Mouse (Mus musculus) limb, embryonic 13.5 days (tissue): ENCODE results near the gene Ift46. TPM values are rescaled to one million over a fixed set of nuclear protein-coding genes. Genes with fewer than 3 reads are reported as not detected.
"Not testable (repeated sequence)": the region's sequence is repeated elsewhere in the genome, so short reads cannot be mapped to it uniquely, and the experiment has no call there.

Experiments used
- ATAC-seq: fragments of 200-750 bp; cut with Nextera tagmentation; 2 replicates; pipeline ENCODE4 v1.8.0; 2017; ENCODE audit warnings: low read depth, moderate number of reproducible peaks, moderate TSS enrichment; ENCODE audit not compliant: low FRiP score
- H3K27ac ChIP-seq: fragments of 300-500 bp; sonication (generic); 2 replicates; pipeline ENCODE4 v1.5.1; 2015; ENCODE audit warnings: inconsistent platforms, mild to moderate bottlenecking, moderate library complexity
- H3K27me3 ChIP-seq: fragments of 300-500 bp; sonication (generic); 2 replicates; pipeline ENCODE4 v1.6.1; 2015; ENCODE audit warnings: mild to moderate bottlenecking, inconsistent platforms
- H3K36me3 ChIP-seq: fragments of 300-500 bp; sonication (generic); 2 replicates; pipeline ENCODE4 v1.6.1; 2015; ENCODE audit warnings: inconsistent platforms, mild to moderate bottlenecking, moderate library complexity
- H3K4me1 ChIP-seq: fragments of 300-500 bp; sonication (generic); 2 replicates; pipeline ENCODE4 v1.6.1; 2015; ENCODE audit warnings: inconsistent platforms
- H3K4me2 ChIP-seq: fragments of 300-500 bp; sonication (generic); replicated peaks from 2 replicates; pipeline ENCODE4 v1.6.1; 2015; ENCODE audit warnings: inconsistent platforms, mild to moderate bottlenecking, moderate library complexity
- H3K4me3 ChIP-seq: fragments of 300-500 bp; sonication (generic); 2 replicates; pipeline ENCODE4 v1.5.1; 2015; ENCODE audit warnings: moderate library complexity, mild to moderate bottlenecking, inconsistent platforms
- H3K9ac ChIP-seq: fragments of 300-500 bp; sonication (generic); 2 replicates; pipeline ENCODE4 v1.6.1; 2015; ENCODE audit warnings: mild to moderate bottlenecking, inconsistent platforms
- H3K9me3 ChIP-seq: fragments of 300-500 bp; sonication (generic); 2 replicates; pipeline ENCODE4 v1.6.1; 2016; ENCODE audit warnings: inconsistent platforms
- WGBS: fragments of 180-500 bp; shearing (Covaris S2); methylation state at CpG from one replicate; pipeline ENCODE4 v1.1.7; 2015; 5-methylcytosine and 5-hydroxymethylcytosine counted together
- polyA plus RNA-seq: library from polyadenylated mRNA; unstranded; fragments of >200 nt; fragmentation: Nextera tagmentation; extraction: Ambion mirVana; gene quantifications from 2 replicates; pipeline ENCODE4 v1.2.1, GENCODE M21; 2015

Ift46 gene
- polyA plus RNA-seq, 1 experiment from 2014 or later, result 146 TPM

DNA sequence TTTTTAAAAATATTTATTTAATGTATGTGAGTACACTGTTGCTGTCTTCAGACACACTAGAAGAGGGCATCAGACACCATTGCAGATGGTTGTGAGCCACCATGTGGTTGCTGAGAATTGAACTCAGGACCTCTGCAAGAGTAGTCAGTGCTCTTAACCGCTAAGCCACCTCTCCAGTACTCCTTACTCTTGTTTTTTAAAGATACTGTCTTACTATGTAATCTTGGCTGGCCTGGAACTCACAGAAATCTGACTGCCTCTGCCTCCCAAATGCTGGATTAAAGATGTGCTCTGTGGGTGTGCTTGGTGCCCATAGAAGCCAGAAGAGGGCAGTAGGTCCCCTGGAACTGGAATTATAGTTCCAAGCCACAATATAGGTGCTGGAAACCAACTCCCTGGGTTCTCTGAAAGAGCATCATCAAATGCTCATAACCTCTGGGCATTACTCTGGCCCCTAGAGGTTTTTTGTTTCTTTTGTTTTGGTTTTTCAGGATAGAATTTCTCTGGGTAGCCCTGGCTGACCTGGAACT is 27.0 kb upstream of the Ift46 start:
- Histone ChIP-seq H3K4me2 (no peak overlapping the region), H3K9me3 (no peaks in the 10 kb centered on the region), H3K9ac (no peak overlapping the region), H3K4me3 (no peak overlapping the region), H3K27ac (no peak overlapping the region), H3K27me3 (no peaks in the 10 kb centered on the region), H3K4me1 (peaks cover 23% of the 10 kb centered on the region), H3K36me3 (peaks cover 46% of the 10 kb centered on the region)
- no peak for ATAC-seq
- WGBS, result 80% methylated on average over 1 of the region's 1 CpGs

DNA sequence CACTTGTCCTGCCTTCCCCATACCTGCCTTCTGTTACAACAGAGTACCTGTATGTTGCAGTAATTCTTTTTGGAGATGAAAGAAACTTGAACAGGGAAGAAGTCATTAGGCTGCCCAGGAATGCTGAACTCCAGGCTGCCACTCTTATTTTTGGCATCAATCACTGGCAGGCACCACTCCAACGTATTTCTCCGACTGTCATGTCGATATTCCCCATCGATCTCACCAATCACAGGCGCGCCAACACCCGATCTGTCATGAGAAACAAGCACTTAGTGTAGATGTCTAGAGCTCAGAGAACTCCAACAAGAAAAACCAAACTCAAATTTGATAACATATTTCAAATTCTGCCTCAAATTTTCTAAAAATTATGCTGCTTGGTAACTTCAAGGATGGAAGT is 22.3 kb upstream of the Ift46 start:
- no peak overlapping the region for H3K4me3 ChIP-seq
- H3K4me2 ChIP-seq, result no peak overlapping the region
- no peak for ATAC-seq
- no peaks in the 10 kb centered on the region for H3K4me1 ChIP-seq
- no peaks in the 10 kb centered on the region for H3K9me3 ChIP-seq
- H3K9ac ChIP-seq, result no peak overlapping the region
- peaks cover 88% of the 10 kb centered on the region for H3K36me3 ChIP-seq
- no peaks in the 10 kb centered on the region for H3K27me3 ChIP-seq
- H3K27ac ChIP-seq, result no peak overlapping the region
- WGBS, result 95% methylated on average over 7 of the region's 7 CpGs

DNA sequence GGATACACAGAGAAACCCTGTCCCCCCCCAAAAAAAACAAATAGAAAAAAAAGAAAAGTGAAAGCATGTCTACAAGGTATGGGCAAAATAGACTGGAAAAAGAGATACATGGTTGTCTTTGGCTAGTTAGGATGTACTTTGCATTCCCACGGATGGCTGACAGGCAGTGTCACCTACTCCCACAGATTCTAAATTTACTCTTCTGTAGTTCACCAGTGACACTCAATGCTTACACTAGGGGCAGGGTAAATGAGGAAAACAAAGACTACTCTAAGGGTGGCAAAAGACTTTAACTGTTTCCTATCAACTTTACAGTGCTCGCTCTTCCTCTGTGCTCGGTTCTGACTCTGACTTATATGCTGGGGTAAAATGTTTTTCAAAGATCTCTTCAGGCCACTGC is 21.0 kb upstream of the Ift46 start:
- Histone ChIP-seq H3K36me3 (peaks cover 91% of the 10 kb centered on the region), H3K4me3 (no peak overlapping the region), H3K4me1 (no peaks in the 10 kb centered on the region), H3K9ac (no peak overlapping the region), H3K9me3 (no peaks in the 10 kb centered on the region), H3K27ac (no peak overlapping the region), H3K27me3 (no peaks in the 10 kb centered on the region), H3K4me2 (no peak overlapping the region)
- 88% methylated on average over 3 of the region's 3 CpGs for WGBS
- ATAC-seq, result no peak

DNA sequence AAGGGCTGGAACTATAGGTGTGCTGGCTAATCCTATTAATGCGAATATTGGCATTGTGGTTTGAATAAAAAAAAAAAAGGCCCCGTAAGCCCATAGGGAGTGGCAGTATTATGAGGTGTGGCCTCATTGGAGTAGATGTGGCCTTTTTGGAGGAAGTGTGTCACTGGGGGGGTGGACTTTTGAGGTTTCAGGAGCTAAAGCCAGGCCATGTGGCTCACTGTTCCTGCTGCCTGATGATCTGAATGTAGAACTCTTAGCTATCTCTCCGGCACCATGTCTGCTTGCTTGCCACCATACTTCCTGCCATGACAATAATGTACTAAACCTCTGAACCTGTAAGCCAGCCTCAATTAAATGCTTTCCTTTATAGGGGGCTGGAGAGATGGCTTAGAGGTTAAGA is 20.4 kb upstream of the Ift46 start:
- no peaks in the 10 kb centered on the region for H3K9me3 ChIP-seq
- H3K27ac ChIP-seq, result no peak overlapping the region
- no peak overlapping the region for H3K9ac ChIP-seq
- no peak overlapping the region for H3K4me2 ChIP-seq
- peaks cover 94% of the 10 kb centered on the region for H3K36me3 ChIP-seq
- H3K4me3 ChIP-seq, result no peak overlapping the region
- H3K27me3 ChIP-seq, result no peaks in the 10 kb centered on the region
- WGBS, result 95% methylated on average over 3 of the region's 3 CpGs
- no peak for ATAC-seq
- H3K4me1 ChIP-seq, result no peaks in the 10 kb centered on the region

DNA sequence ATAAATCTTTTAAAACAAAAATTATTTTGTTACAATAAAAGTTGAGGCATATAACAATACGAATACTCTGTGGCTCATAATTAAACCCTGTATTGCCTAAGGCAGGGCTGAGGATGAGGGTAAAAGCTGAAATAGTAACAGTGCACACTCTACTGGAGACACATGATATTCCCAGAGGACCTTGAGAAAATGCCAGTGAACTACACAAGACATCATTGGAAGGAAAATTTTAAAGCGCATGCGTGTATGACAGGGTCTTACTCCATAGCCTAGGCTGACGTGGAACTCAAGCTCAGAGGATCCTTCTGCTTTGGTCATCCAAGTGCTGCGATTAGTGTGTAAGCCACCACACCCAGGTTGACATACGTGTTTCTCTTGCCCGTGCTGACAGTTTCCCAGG is 19.2 kb upstream of the Ift46 start:
- no peak overlapping the region for H3K9ac ChIP-seq
- no peak overlapping the region for H3K4me3 ChIP-seq
- no peaks in the 10 kb centered on the region for H3K27me3 ChIP-seq
- 81% methylated on average over 7 of the region's 7 CpGs for WGBS
- no peak overlapping the region for H3K27ac ChIP-seq
- no peak overlapping the region for H3K4me2 ChIP-seq
- peaks cover 93% of the 10 kb centered on the region for H3K36me3 ChIP-seq
- ATAC-seq, result no peak
- H3K9me3 ChIP-seq, result no peaks in the 10 kb centered on the region
- no peaks in the 10 kb centered on the region for H3K4me1 ChIP-seq

DNA sequence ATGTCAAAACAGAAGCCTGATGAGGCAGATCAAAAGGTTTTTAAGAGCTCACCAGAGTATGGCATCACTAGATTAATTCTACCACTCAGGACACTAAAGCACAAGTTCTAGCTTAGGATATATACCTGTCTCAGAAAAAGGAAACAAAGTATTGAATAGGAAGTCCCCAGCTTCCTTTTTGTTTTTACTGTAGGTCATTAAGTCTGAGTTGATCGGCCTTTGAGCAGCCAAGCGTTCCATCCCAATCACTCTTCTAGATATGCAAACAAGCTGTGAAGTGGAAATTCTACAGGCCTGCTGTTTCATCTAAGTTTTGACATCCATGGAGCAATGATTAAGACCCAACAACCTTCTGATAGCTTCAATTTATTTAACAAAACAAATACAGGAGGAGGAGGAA is 6.8 kb upstream of the Ift46 start:
- peaks cover 14% of the 10 kb centered on the region for H3K4me1 ChIP-seq
- H3K27ac ChIP-seq, result no peak overlapping the region
- no peaks in the 10 kb centered on the region for H3K9me3 ChIP-seq
- H3K4me2 ChIP-seq, result no peak overlapping the region
- ATAC-seq, result no peak
- H3K27me3 ChIP-seq, result no peaks in the 10 kb centered on the region
- H3K36me3 ChIP-seq, result peaks cover 45% of the 10 kb centered on the region
- no peak overlapping the region for H3K9ac ChIP-seq
- H3K4me3 ChIP-seq, result no peak overlapping the region
- 87% methylated on average over 2 of the region's 2 CpGs for WGBS

DNA sequence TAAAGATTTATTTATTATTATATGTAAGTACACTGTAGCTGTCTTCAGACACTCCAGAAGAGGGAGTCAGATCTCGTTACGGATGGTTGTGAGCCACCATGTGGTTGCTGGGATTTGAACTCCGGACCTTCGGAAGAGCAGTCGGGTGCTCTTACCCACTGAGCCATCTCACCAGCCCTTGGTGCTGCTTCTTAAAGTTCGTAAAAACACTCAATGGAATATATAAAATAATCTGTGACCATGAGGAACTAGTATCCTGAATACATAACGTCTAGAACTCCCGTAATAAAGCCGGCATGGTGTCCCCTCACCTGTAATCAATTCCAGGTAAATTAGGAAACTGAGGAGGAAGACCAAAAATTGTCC is 304 bp downstream of the Ift46 start:
- H3K4me2 ChIP-seq, result peak overlapping the region; percentile 77
- WGBS, result 31% methylated on average over 9 of the region's 9 CpGs

DNA sequence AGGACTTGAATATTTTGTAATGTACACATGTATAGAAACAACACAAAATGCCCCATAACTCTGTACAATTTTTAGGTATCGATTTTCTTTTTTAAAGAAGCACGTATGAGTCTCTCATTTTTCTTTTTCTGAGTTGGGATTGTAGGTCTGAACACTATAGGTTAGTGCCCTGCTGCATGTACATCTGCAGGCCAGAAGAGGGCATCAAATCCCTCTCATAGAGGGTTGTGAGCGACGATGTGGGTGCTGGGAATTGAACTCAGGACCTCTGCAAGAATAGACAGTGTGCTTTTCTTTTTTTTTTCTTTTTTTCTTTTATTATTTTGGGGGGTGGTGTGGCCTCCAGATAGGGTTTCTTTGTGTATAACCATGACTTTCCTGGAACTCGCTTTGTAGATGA is 3.7 kb downstream of the Ift46 start:
- no peak overlapping the region for H3K9ac ChIP-seq
- 89% methylated on average over 5 of the region's 5 CpGs for WGBS
- no peak overlapping the region for H3K4me2 ChIP-seq
- H3K36me3 ChIP-seq, result peaks cover 19% of the 10 kb centered on the region
- no peaks in the 10 kb centered on the region for H3K27me3 ChIP-seq
- H3K9me3 ChIP-seq, result no peaks in the 10 kb centered on the region
- ATAC-seq, result no peak
- peaks cover 12% of the 10 kb centered on the region for H3K4me1 ChIP-seq
- no peak overlapping the region for H3K27ac ChIP-seq
- no peak overlapping the region for H3K4me3 ChIP-seq

More for the DNA sequence above, 304 bp downstream of the Ift46 start:
- H3K27me3 ChIP-seq, H3K36me3 ChIP-seq, ATAC-seq, H3K27ac ChIP-seq, H3K9ac ChIP-seq, H3K9me3 ChIP-seq: not testable (repeated sequence)
- H3K4me3 ChIP-seq, result peak overlapping the region; percentile 96
- peaks cover 19% of the 10 kb centered on the region for H3K4me1 ChIP-seq

DNA sequence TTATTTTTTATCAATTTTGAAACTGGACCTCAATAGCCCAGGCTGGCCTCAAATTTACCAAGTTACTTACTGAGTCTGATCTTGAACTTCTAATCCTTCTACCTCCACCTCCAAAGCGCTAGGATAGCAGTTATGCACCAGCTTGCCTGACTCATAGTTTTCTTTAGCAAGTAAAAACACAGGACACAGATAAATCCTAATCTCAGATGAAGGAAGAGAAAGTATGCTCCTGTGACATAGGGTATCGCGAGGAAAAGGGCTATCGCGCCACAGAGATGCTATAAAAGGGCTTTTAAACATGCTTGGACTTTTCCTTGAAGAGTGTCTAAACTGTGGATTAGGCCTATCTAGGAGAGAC is 4.7 kb downstream of the Ift46 start:
- Histone ChIP-seq H3K4me1 (peaks cover 10% of the 10 kb centered on the region), H3K27me3 (no peaks in the 10 kb centered on the region), H3K36me3 (peaks cover 28% of the 10 kb centered on the region), H3K4me2 (no peak overlapping the region), H3K9me3 (no peaks in the 10 kb centered on the region), H3K27ac (no peak overlapping the region), H3K4me3 (no peak overlapping the region), H3K9ac (no peak overlapping the region)
- no peak for ATAC-seq
- 32% methylated on average over 5 of the region's 5 CpGs for WGBS

DNA sequence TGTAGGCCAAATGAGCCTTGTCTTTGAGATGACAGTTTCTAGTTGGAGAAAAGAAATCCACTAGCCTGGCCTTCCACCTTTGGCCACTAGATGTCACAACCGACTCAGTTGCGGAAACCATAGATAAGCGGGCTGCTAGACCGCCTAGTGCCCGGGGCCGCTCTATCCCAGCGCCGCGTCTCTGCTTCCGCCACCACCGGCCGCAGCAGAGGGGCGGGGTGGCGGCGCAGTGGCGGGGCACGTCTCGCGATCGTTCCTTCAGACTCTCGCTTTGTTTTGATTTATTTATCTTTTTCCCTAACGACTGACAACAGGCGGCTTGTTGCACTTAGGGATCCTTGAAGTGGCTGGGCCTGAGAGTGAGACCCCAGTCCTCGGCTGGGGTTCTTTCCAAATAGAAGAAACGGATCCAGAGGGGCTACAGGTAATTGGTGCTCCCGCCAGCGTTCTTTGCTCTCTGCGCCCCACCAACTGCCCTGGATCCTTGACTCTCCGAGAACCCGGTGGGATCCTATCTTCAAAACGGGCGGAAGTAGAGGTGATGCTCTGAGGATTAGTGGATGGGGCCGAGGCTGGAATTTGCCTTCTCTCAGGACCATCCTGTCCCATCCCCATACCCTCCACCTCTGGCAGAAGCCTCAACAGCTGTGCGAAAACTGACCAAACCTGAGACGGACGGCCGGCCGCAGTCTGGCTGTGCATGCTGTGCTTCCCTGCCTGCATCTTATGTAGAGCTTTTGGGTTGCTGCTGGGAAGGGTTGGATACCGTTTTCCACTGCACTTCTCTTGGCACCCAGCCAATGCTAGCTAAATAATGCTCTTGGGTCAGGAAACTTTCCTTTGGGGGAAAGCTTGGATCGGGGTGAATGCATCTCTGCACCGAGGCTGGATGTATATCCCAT is 5.3 kb downstream of the Ift46 start:
- ATAC-seq, result peak; percentile 99
- peaks cover 29% of the 10 kb centered on the region for H3K36me3 ChIP-seq
- peak overlapping the region; percentile 72 for H3K4me3 ChIP-seq
- no peaks in the 10 kb centered on the region for H3K9me3 ChIP-seq
- peak overlapping the region; percentile 92 for H3K9ac ChIP-seq
- H3K4me2 ChIP-seq, result peak overlapping the region; percentile 78
- WGBS, result under 1% methylated on average over 41 of the region's 41 CpGs
- peaks cover 10% of the 10 kb centered on the region for H3K4me1 ChIP-seq
- H3K27ac ChIP-seq, result peak overlapping the region; percentile 88
- no peaks in the 10 kb centered on the region for H3K27me3 ChIP-seq

DNA sequence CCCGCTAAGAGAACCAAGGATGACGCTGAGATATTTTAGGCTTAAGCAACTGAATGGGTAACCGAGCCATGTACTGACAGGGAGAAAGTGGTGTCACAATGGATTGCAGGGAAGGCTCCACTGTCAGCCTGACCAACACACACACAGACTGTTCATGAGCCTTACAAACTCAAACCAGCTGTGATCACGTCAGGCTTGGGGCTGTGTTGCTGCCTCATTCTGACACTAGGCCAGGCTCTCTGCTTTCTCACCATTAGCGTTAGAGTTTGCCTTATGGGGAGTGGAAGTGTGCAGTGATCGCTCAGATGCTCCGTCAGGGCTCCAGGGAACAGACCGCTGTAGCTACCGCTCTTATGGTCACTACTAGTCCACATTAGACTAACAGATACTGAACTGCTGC is 25.1 kb downstream of the Ift46 start:
- Histone ChIP-seq H3K9me3 (no peaks in the 10 kb centered on the region), H3K4me2 (no peak overlapping the region), H3K36me3 (peaks cover 48% of the 10 kb centered on the region), H3K27me3 (peaks cover 10% of the 10 kb centered on the region), H3K27ac (no peak overlapping the region; the same call in 1 of the 2 replicates), H3K4me3 (no peak overlapping the region), H3K9ac (no peak overlapping the region), H3K4me1 (0 out of 2 replicates have a peak, but pooled peaks cover 7% of the 10 kb centered on the region)
- ATAC-seq, result no peak
- 63% methylated on average over 9 of the region's 9 CpGs for WGBS

DNA sequence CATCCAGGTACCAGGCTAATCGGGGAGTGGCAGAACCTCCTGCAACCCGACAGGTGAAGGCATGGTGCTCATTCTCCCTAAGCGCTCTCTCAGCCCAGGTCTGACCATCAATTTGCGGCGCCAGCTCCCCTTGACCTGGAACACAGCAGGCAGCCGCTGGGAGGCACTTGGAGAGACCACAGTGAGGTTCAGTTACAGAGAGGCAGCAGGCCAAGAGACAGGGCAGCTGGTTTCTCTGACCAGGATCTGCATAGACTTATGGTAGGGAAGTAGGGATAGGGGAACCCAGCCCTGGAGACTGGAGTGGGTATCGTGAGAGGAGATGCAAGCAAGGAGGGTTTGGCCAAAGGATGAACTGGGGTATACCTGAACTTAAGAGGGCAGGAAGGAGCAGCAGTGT is 30.6 kb downstream of the Ift46 start:
- peaks cover 14% of the 10 kb centered on the region for H3K4me1 ChIP-seq
- H3K4me2 ChIP-seq, result peak overlapping the region; percentile 94
- no peak for ATAC-seq
- H3K4me3 ChIP-seq, result peak overlapping the region; percentile 66
- no peaks in the 10 kb centered on the region for H3K36me3 ChIP-seq
- WGBS, result 42% methylated on average over 7 of the region's 7 CpGs
- H3K27me3 ChIP-seq, result peaks cover 38% of the 10 kb centered on the region
- H3K9ac ChIP-seq, result peak overlapping the region; percentile 72; the same call in 1 of the 2 replicates
- no peaks in the 10 kb centered on the region for H3K9me3 ChIP-seq
- H3K27ac ChIP-seq, result no peak overlapping the region
